ENCODE assay signal across 27 mouse cellular contexts in genomic region chr1:93379117-93379516, GRCm38 (mm10). TPM values are rescaled to one million over a fixed set of nuclear protein-coding genes. Genes with fewer than 3 reads are reported as not detected.
DNase-seq lines count a peak whose midpoint lies in the region; ATAC-seq and TF ChIP-seq lines count a peak whose summit lies in the region.
"Had no signal": no experiment of that assay in that cellular context is flagged by ENCODE, and none has a peak within 500 bp of the region (broad histone marks: within the 10 kb centered on the region; RNA-seq: fewer than 3 reads in every experiment).

No protein-coding gene starts in this region.

- H3K4me2 ChIP-seq in lung, embryonic 14.5 days = no peak overlapping the region
- H3K4me2 ChIP-seq in forebrain, embryonic 12.5 days = no peak overlapping the region
- H3K4me2 ChIP-seq: embryonic facial prominence, embryonic 13.5 days; forebrain, embryonic 13.5 days; hindbrain, embryonic 13.5 days had no signal

- no peaks in the 10 kb centered on the region for H3K9me3 ChIP-seq in lung, embryonic 14.5 days (ENCODE audit: low read depth, low read length)
- no peaks in the 10 kb centered on the region for H3K9me3 ChIP-seq in ES-Bruce4 (replicated peaks; ENCODE audit: control insufficient read depth, insufficient read depth, low read length, poor library complexity, severe bottlenecking)
- H3K9me3 ChIP-seq in forebrain, embryonic 12.5 days = no peaks in the 10 kb centered on the region
- H3K9me3 ChIP-seq: embryonic facial prominence, embryonic 13.5 days; forebrain, embryonic 13.5 days; heart, embryonic 10.5 days; hindbrain, embryonic 13.5 days had no signal

- no peak for ATAC-seq in lung, embryonic 14.5 days (ENCODE audit: insufficient read depth)
- no peak for ATAC-seq in forebrain, embryonic 12.5 days (ENCODE audit: low FRiP score)
- ATAC-seq: activated CD4-positive, CD25-positive, alpha-beta regulatory T cell, adult 4 months; CD4-positive, CD25-positive, alpha-beta regulatory T cell, adult 4 months; forebrain, embryonic 13.5 days; forebrain, postnatal 0 days; Patski had no signal

- H3K9ac ChIP-seq in lung, embryonic 14.5 days = no peak overlapping the region
- H3K9ac ChIP-seq in ES-Bruce4 (ENCODE audit: low read depth, poor library complexity, severe bottlenecking) = no peak overlapping the region
- no peak overlapping the region for H3K9ac ChIP-seq in forebrain, embryonic 12.5 days
- H3K9ac ChIP-seq: embryonic facial prominence, embryonic 13.5 days; forebrain, embryonic 13.5 days; forebrain, postnatal 0 days; hindbrain, embryonic 13.5 days had no signal

- no peak overlapping the region for H3K4me3 ChIP-seq in layer of hippocampus, adult 2 months
- H3K4me3 ChIP-seq in lung, embryonic 14.5 days (ENCODE audit: low read depth, low read length) = no peak overlapping the region
- no peak overlapping the region for H3K4me3 ChIP-seq in ES-Bruce4 (ENCODE audit: low read depth, low read length)
- no peak overlapping the region for H3K4me3 ChIP-seq in forebrain, embryonic 12.5 days (replicated peaks)
- H3K4me3 ChIP-seq: embryonic facial prominence, embryonic 13.5 days; forebrain, embryonic 13.5 days; heart, embryonic 10.5 days; hindbrain, embryonic 13.5 days had no signal

- H3K4me1 ChIP-seq in lung, embryonic 14.5 days (ENCODE audit: insufficient read depth) = no peaks in the 10 kb centered on the region
- no peaks in the 10 kb centered on the region for H3K4me1 ChIP-seq in ES-Bruce4 (ENCODE audit: control insufficient read depth, insufficient read depth, low read length)
- no peaks in the 10 kb centered on the region for H3K4me1 ChIP-seq in forebrain, embryonic 12.5 days
- H3K4me1 ChIP-seq: embryonic facial prominence, embryonic 13.5 days; forebrain, embryonic 13.5 days; heart, embryonic 10.5 days; hindbrain, embryonic 13.5 days had no signal

- 70% methylated on average over 5 of the region's 5 CpGs for WGBS in lung, embryonic 14.5 days
- whole genome bisulfite sequencing in forebrain, embryonic 12.5 days = 79% methylated on average over 5 of the region's 5 CpGs

- TF ChIP-seq POLR2A in ES-Bruce4 (IDR thresholded peaks at IDR 0.05; ENCODE audit: insufficient read depth, low read length) = no peak

- no peak overlapping the region for H3K27ac ChIP-seq in layer of hippocampus, adult 2 months
- no peak overlapping the region for H3K27ac ChIP-seq in lung, embryonic 14.5 days (ENCODE audit: low read depth)
- no peak overlapping the region for H3K27ac ChIP-seq in ES-Bruce4 (ENCODE audit: insufficient read depth, low read length)
- H3K27ac ChIP-seq in forebrain, embryonic 12.5 days = no peak overlapping the region
- H3K27ac ChIP-seq: embryonic facial prominence, embryonic 13.5 days; forebrain, embryonic 13.5 days; heart, embryonic 10.5 days; hindbrain, embryonic 13.5 days had no signal

- DNase-seq in layer of hippocampus, adult 2 months (ENCODE audit: low spot score in 2 of 2) = no peak
- DNase-seq in layer of hippocampus, adult 18-20 months (ENCODE audit: low spot score in 2 of 2) = no peak
- no peak for DNase-seq in lung, embryonic 14.5 days
- no peak for DNase-seq in lung, postnatal 10 days
- peak; percentile 23 for DNase-seq in A20 (ENCODE audit: low read depth, low spot score)
- DNase-seq in urinary bladder, postnatal 14 days (ENCODE audit: low spot score) = no peak
- DNase-seq: adrenal gland, postnatal 14 days; B cell, adult 2 months; cerebellum, adult 18-20 months; cerebellum, adult 9-11 months; cerebellum, postnatal 36 days; forebrain, postnatal 0 days; gastrocnemius, postnatal 36 days; heart, adult 11 months; heart, postnatal 10 days had no signal

- no peaks in the 10 kb centered on the region for H3K27me3 ChIP-seq in lung, embryonic 14.5 days (ENCODE audit: insufficient read depth, low read length)
- no peaks in the 10 kb centered on the region for H3K27me3 ChIP-seq in ES-Bruce4 (ENCODE audit: control insufficient read depth, insufficient read depth, low read length, poor library complexity, severe bottlenecking)
- H3K27me3 ChIP-seq in forebrain, embryonic 12.5 days = no peaks in the 10 kb centered on the region
- H3K27me3 ChIP-seq: embryonic facial prominence, embryonic 13.5 days; forebrain, embryonic 13.5 days; hindbrain, embryonic 13.5 days; Patski had no signal

- TF ChIP-seq EP300 in ES-Bruce4 (IDR thresholded peaks at IDR 0.05; ENCODE audit: insufficient read depth, low read depth, low read length) = no peak

- TF ChIP-seq CTCF in layer of hippocampus, adult 2 months (conservative IDR thresholded peaks at IDR 0.05) = peak; percentile 52
- TF ChIP-seq CTCF in lung, embryonic 14.5 days (IDR thresholded peaks at IDR 0.05; ENCODE audit: low read depth) = 0 out of 2 replicates have a peak, but pooled peaks have one; percentile 11
- TF ChIP-seq CTCF in ES-Bruce4 (IDR thresholded peaks at IDR 0.05; ENCODE audit: low read depth, low read length) = peak; percentile 23

- no peaks in the 10 kb centered on the region for H3K36me3 ChIP-seq in lung, embryonic 14.5 days (ENCODE audit: insufficient read depth)
- no peaks in the 10 kb centered on the region for H3K36me3 ChIP-seq in ES-Bruce4 (ENCODE audit: control insufficient read depth, insufficient read depth, low read length, poor library complexity, severe bottlenecking)
- no peaks in the 10 kb centered on the region for H3K36me3 ChIP-seq in forebrain, embryonic 12.5 days (replicated peaks)
- H3K36me3 ChIP-seq: embryonic facial prominence, embryonic 13.5 days; heart, embryonic 10.5 days; hindbrain, embryonic 13.5 days had no signal

RNA-seq across cellular contexts. Expression of gene Ano7, which starts 5.4 kb away (rescaled TPM):
- not detected for total RNA-seq in layer of hippocampus, adult 2 months (2021)
- total RNA-seq in layer of hippocampus, adult 18-20 months (2021) = under 1 TPM in 1 of 2 experiments, not detected in 1; 0.17 TPM
- 0.08 and 0.51 TPM in 2 replicates for polyA plus RNA-seq in lung, embryonic 14.5 days (2014; fragmentation: Nextera tagmentation; extraction: Ambion mirVana)
- polyA plus RNA-seq in ES-Bruce4 (2011; ENCODE audit: insufficient read depth, insufficient read length, low read depth, missing spikeins) = 0.32 TPM in 1 of 2 replicates, not detected in the other
- polyA plus RNA-seq in forebrain, embryonic 12.5 days (2016; fragmentation: Nextera tagmentation; extraction: Ambion mirVana) = 0.05 TPM in 1 of 2 replicates, not detected in the other
- total RNA-seq: adrenal gland, adult 18-20 months; adrenal gland, postnatal 14 days; gastrocnemius, adult 18-20 months; gastrocnemius, postnatal 36 days; heart, postnatal 10 days; hematopoietic stem cell, adult 5-6 weeks had no signal
- polyA plus RNA-seq: forebrain, embryonic 13.5 days; Patski had no signal

RNA-seq across cellular contexts. Expression of gene Pask, which starts 35.8 kb away (rescaled TPM):
- total RNA-seq in layer of hippocampus, adult 2 months (2021) = 1 to 10 TPM; 4.1 to 7.2 TPM
- total RNA-seq in layer of hippocampus, adult 18-20 months (2021) = 1 to 10 TPM; 3.5 to 6.8 TPM
- polyA plus RNA-seq in lung, embryonic 14.5 days (2014; fragmentation: Nextera tagmentation; extraction: Ambion mirVana) = 20.0 and 20.9 TPM in 2 replicates
- 25.6 and 26.0 TPM in 2 replicates for polyA plus RNA-seq in ES-Bruce4 (2011; ENCODE audit: insufficient read depth, insufficient read length, low read depth, missing spikeins)
- 24.9 and 25.4 TPM in 2 replicates for polyA plus RNA-seq in forebrain, embryonic 12.5 days (2016; fragmentation: Nextera tagmentation; extraction: Ambion mirVana)

RNA-seq across cellular contexts. Expression of gene Ppp1r7, which starts 36.5 kb away (rescaled TPM):
- total RNA-seq in layer of hippocampus, adult 2 months (2021) = 10 to 100 TPM; 70.4 to 77.1 TPM
- total RNA-seq in layer of hippocampus, adult 18-20 months (2021) = 10 to 100 TPM; 64.8 to 77.8 TPM
- 69.5 and 76.5 TPM in 2 replicates for polyA plus RNA-seq in lung, embryonic 14.5 days (2014; fragmentation: Nextera tagmentation; extraction: Ambion mirVana)
- polyA plus RNA-seq in ES-Bruce4 (2011; ENCODE audit: insufficient read depth, insufficient read length, low read depth, missing spikeins) = 40.4 and 40.8 TPM in 2 replicates
- 88.6 and 93.5 TPM in 2 replicates for polyA plus RNA-seq in forebrain, embryonic 12.5 days (2016; fragmentation: Nextera tagmentation; extraction: Ambion mirVana)
